Mouse (Mus musculus) heart, embryonic 15.5 days (tissue): Measurements from ENCODE around the gene 1700022I11Rik. TPM values are rescaled to one million over a fixed set of nuclear protein-coding genes. Genes with fewer than 3 reads are reported as not detected.

ENCODE experiments used
- ATAC-seq: fragments of 200-750 bp; cut with Nextera tagmentation; replicated peaks from 2 replicates; pipeline ENCODE4 v1.8.0; 2017; ENCODE audit warnings: low read depth, moderate TSS enrichment; ENCODE audit not compliant: insufficient number of reproducible peaks, insufficient read depth, low FRiP score
- H3K27ac ChIP-seq: fragments of 300-500 bp; sonication (generic); 2 replicates; pipeline ENCODE4 v1.5.1; 2015; ENCODE audit warnings: mild to moderate bottlenecking, inconsistent platforms
- H3K27me3 ChIP-seq: fragments of 300-500 bp; sonication (generic); 2 replicates; pipeline ENCODE4 v1.6.1; 2015; ENCODE audit warnings: inconsistent platforms
- H3K36me3 ChIP-seq: fragments of 300-500 bp; sonication (generic); 2 replicates; pipeline ENCODE4 v1.6.1; 2015; ENCODE audit warnings: mild to moderate bottlenecking, inconsistent platforms
- H3K4me1 ChIP-seq: fragments of 300-500 bp; sonication (generic); replicated peaks from 2 replicates; pipeline ENCODE4 v1.6.1; 2015; ENCODE audit warnings: inconsistent platforms
- H3K4me2 ChIP-seq: fragments of 300-500 bp; sonication (generic); 2 replicates; pipeline ENCODE4 v1.6.1; 2015; ENCODE audit warnings: inconsistent platforms, mild to moderate bottlenecking, moderate library complexity
- H3K4me3 ChIP-seq: fragments of 300-500 bp; sonication (generic); 2 replicates; pipeline ENCODE4 v1.5.1; 2015; ENCODE audit warnings: mild to moderate bottlenecking, inconsistent platforms
- H3K9ac ChIP-seq: fragments of 300-500 bp; sonication (generic); 2 replicates; pipeline ENCODE4 v1.6.1; 2015; ENCODE audit warnings: mild to moderate bottlenecking, inconsistent platforms
- H3K9me3 ChIP-seq: fragments of 300-500 bp; sonication (generic); replicated peaks from 2 replicates; pipeline ENCODE4 v1.6.1; 2016; ENCODE audit warnings: inconsistent platforms
- WGBS: fragments of 180-500 bp; shearing (Covaris S2); methylation state at CpG from one replicate; pipeline ENCODE4 v1.1.7; 2015; ENCODE audit warnings: mixed read lengths; 5-methylcytosine and 5-hydroxymethylcytosine counted together
- polyA plus RNA-seq: library from polyadenylated mRNA; unstranded; fragments of >200 nt; fragmentation: Nextera tagmentation; extraction: Ambion mirVana; gene quantifications from 2 replicates; pipeline ENCODE4 v1.2.1, GENCODE M21; 2015

The 1700022I11Rik gene
- polyA plus RNA-seq, result 0.18 and 0.42 TPM in 2 replicates

DNA sequence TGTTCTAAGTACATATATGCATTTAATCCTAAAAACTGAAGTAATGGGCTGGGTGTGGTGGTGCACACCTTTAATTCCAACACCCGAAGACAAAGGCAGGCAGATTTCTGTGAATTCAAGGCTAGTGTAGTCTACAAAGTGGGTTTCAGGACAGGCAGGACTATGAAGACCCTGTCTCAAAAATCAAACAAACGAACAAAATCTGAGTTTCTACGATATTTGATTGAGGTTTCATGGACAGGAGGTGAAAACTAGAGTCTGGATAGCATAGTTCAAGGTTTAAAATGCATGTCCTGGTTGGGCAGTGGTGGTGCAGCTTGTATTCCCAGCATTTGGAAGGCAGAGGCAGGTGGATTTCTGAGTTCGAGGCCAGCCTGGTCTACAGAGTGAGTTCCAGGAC is at the start of gene 1700022I11Rik:
Gene 1700022I11Rik (plus strand): TSS at position 301 of the 400 bp plus-strand sequence.
- Histone ChIP-seq H3K27ac (no peak within 1 kb of the TSS), H3K4me1 (peaks cover 12% of the 10 kb centered on the region), H3K4me2 (no peak within 1 kb of the TSS), H3K27me3 (no peaks in the 10 kb centered on the region), H3K36me3 (no peaks in the 10 kb centered on the region), H3K9me3 (no peaks in the 10 kb centered on the region), H3K4me3 (no peak within 1 kb of the TSS), H3K9ac (no peak within 1 kb of the TSS)
- ATAC-seq, result no peak
- 84% methylated on average over 4 of the region's 4 CpGs for WGBS

DNA sequence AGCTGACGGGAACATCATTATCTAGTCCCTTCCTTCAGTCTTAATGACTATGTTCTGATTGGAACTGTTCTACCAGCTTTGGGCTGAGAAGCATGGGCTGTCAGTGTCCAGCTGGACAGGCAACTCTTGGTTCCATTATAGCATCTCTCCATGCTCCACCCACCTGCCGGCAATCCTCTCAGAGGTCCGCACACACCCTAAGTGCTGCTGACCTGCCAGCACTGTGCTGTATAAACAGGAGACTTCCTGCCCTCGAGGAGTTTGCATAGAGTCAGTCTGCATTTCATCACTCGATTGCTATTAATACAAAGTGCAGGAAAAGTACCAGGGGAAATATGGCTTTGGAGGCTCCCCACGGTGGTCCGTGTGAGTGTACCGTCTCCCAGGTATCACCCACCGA is 48.7 kb upstream of the 1700022I11Rik start:
- peaks cover 38% of the 10 kb centered on the region for H3K27me3 ChIP-seq
- H3K9me3 ChIP-seq, result no peaks in the 10 kb centered on the region
- no peak overlapping the region for H3K9ac ChIP-seq
- peaks cover 9% of the 10 kb centered on the region for H3K4me1 ChIP-seq
- WGBS, result 71% methylated on average over 9 of the region's 9 CpGs
- H3K4me2 ChIP-seq, result no peak overlapping the region
- ATAC-seq, result no peak
- no peak overlapping the region for H3K27ac ChIP-seq
- H3K4me3 ChIP-seq, result no peak overlapping the region
- H3K36me3 ChIP-seq, result no peaks in the 10 kb centered on the region

DNA sequence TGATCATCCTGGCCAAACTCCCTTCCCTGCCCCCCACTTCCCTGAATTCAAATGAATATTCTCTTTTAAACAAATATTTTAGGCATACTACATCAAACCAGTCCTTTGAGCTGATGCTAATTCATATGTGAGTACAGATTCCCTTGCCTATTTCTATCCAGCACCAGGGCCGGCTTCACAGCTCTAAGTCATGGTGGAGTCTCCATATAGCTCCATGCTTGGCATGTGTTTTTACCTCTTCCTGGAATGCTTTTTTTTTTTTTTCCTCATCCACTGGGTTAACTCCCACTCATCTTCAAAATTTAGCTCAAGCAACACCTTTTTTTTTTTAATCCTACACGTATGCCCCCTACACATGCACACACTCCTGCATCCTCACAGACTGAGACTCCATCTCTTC is 47.9 kb upstream of the 1700022I11Rik start:
- no peak overlapping the region for H3K4me2 ChIP-seq
- H3K9ac ChIP-seq, result no peak overlapping the region
- H3K27me3 ChIP-seq, result peaks cover 33% of the 10 kb centered on the region
- peaks cover 7% of the 10 kb centered on the region for H3K4me1 ChIP-seq
- H3K9me3 ChIP-seq, result no peaks in the 10 kb centered on the region
- H3K36me3 ChIP-seq, result no peaks in the 10 kb centered on the region
- no peak overlapping the region for H3K4me3 ChIP-seq
- WGBS, result 83% methylated on average over 2 of the region's 2 CpGs
- H3K27ac ChIP-seq, result no peak overlapping the region
- no peak for ATAC-seq

DNA sequence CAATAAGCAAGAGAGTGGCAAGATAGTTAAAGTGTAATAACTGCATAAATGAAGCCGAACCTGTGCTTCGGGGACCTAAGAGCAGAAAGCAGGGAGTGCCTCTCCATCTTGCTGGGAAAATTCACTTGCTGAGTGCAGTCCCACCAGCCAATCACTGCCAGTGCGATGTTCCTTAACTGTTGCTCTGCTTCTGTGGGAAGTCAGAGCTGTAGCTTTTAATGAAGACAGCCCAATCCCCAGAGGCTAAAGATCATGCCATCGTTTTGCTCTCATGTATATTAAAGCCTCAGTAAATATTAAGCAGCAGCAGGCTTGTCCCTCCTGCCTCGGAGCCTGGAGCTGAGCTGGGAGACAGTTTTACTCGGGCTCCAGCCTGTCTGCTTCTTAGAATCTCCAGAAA is 47.3 kb upstream of the 1700022I11Rik start:
- H3K9me3 ChIP-seq, result no peaks in the 10 kb centered on the region
- H3K36me3 ChIP-seq, result no peaks in the 10 kb centered on the region
- no peak overlapping the region for H3K27ac ChIP-seq
- no peak overlapping the region for H3K4me3 ChIP-seq
- no peak for ATAC-seq
- no peak overlapping the region for H3K9ac ChIP-seq
- H3K4me1 ChIP-seq, result peaks cover 6% of the 10 kb centered on the region
- peaks cover 28% of the 10 kb centered on the region for H3K27me3 ChIP-seq
- WGBS, result 66% methylated on average over 6 of the region's 6 CpGs
- H3K4me2 ChIP-seq, result no peak overlapping the region

DNA sequence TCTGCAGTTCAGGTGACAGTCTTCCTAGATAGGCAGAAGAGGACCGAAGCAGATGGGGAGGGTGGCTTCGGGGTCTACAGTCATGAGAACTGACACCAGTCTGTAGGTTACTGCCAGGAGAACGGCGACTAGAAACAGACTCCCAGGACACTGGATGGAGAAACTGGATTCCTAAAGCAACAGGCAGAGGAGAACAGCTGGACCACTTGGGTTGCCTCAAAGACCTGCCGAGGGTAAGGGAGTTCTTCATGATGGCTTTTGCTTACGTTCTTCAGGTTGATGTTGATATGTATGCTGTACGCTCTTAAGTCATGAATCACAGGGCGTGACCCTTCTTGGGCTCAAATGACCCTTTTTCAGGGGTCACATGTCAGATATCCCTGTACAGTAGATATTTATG is 46.9 kb upstream of the 1700022I11Rik start:
- Histone ChIP-seq H3K9me3 (no peaks in the 10 kb centered on the region), H3K36me3 (no peaks in the 10 kb centered on the region), H3K4me2 (no peak overlapping the region), H3K27me3 (peaks cover 24% of the 10 kb centered on the region), H3K4me3 (no peak overlapping the region), H3K9ac (no peak overlapping the region), H3K27ac (no peak overlapping the region), H3K4me1 (peaks cover 3% of the 10 kb centered on the region)
- ATAC-seq, result no peak
- WGBS, result 78% methylated on average over 8 of the region's 8 CpGs

DNA sequence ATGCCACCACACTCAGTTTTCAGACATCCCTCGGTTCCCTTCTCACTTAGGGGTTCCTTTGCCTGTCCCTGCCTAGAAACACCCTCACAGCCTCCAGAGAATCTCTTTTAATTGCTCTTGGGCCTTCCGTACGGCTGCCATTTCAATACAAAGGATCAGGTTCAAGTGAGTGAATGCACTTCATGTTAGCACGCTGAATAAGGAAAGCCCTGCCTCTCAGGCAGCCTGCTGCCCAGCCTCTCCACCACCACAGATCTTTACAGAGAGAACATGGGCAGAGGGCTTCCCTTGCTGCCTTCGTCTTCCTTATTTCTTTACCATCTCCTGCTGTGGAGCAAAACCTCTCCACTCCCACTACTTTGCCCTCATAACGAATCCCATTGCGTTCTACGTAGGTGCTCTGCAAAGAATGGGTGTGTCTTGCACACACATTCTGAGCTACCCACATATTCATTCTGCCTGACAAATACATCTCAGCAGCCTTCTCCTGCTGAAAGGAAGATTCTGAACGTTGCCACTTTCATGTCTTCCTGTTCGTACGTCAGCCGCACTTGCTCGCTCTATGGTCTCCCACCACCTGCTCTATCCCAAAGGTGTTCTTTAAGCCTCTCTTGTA is 45.2 kb upstream of the 1700022I11Rik start:
- Histone ChIP-seq H3K4me2 (no peak overlapping the region), H3K36me3 (no peaks in the 10 kb centered on the region), H3K27ac (no peak overlapping the region), H3K4me3 (no peak overlapping the region), H3K9ac (no peak overlapping the region), H3K4me1 (no peaks in the 10 kb centered on the region), H3K27me3 (peaks cover 11% of the 10 kb centered on the region), H3K9me3 (no peaks in the 10 kb centered on the region)
- WGBS, result 78% methylated on average over 13 of the region's 13 CpGs
- ATAC-seq, result no peak

DNA sequence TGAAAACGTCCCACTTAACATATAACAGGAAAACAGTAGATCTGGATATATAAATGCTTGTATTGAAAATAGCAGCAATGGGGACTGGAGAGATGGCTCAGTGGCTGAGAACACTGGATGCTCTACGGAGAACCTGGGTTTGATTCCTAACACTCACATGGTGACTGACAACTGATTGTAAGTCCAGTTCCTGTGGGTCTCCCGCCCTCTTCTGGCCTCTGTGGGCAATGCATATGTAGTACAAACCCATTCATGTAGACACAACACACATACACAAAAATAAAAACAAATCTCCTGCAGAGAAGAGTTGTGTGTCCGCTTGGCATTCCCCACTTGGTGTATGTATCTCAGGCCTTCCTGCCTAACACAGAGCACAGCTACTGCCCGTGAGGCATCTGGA is 41.2 kb upstream of the 1700022I11Rik start:
- Histone ChIP-seq H3K27ac (no peak overlapping the region), H3K9me3 (no peaks in the 10 kb centered on the region), H3K9ac (no peak overlapping the region), H3K36me3 (no peaks in the 10 kb centered on the region), H3K4me2 (no peak overlapping the region), H3K4me3 (no peak overlapping the region), H3K4me1 (peaks cover 23% of the 10 kb centered on the region), H3K27me3 (peaks cover 11% of the 10 kb centered on the region; the same call in 1 of the 2 replicates)
- WGBS, result 80% methylated on average over 5 of the region's 5 CpGs
- no peak for ATAC-seq

DNA sequence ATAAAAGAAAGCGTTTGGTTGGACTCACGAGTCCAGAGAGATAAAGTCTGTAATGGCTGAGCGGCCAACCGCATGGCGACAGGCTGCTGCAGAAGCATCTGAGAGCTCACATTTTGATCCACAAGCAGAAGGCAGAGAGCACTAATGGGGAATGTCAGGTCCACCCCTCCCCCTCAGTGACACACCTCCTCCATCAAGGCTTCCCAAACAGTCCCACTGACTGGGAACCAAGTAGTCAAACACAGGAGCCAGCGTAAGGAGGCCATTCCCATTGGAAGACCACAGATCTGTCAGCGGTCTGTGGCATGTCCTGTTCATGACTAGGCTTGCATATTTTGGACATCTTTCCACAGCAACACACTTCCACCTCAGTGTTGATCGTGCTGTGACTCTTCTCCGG is 40.5 kb upstream of the 1700022I11Rik start:
- H3K4me2 ChIP-seq, result no peak overlapping the region
- 89% methylated on average over 9 of the region's 9 CpGs for WGBS

DNA sequence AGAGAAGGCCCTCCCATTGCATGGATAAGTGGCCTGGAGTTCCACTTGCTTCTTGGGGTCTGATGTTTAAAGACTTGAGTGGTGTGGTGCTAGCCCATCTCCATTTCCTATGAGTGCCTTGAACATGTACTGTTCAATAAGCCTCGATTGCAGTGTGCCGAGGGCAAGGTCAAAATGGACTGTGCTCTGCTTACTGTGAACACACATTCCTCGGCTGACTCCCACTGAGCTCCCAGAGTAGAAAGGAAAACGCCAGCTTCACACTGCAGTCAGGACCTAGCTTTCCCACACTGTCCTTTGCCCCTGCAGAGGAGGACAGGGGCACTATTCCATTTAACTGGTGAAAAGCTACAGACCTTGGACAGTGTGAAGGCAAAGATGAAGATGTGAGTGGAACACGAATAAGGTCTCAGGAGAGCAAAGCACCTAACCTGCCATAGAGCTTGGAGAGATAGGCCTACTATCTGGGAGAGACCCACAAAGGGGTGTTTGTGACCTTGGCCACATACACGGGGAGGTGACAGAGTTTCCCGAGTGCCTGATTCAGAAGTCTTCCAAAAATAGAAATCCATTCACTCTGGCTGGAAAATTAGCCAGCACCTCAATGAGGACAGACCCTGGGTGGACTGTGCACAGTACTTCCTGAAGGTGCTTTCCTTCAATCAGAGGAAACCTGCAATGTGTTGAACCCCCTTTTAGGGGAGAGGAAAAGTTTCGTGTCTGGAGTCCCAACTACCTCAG is 37.0 kb upstream of the 1700022I11Rik start:
- peak; percentile 41; the same call in 1 of the 2 replicates for ATAC-seq
- peak overlapping the region; percentile 64 for H3K4me2 ChIP-seq
- no peak overlapping the region for H3K9ac ChIP-seq
- no peak overlapping the region for H3K4me3 ChIP-seq
- peaks cover 19% of the 10 kb centered on the region for H3K27me3 ChIP-seq
- WGBS, result 36% methylated on average over 8 of the region's 8 CpGs
- peak overlapping the region; percentile 92 for H3K27ac ChIP-seq
- no peaks in the 10 kb centered on the region for H3K9me3 ChIP-seq
- peaks cover 33% of the 10 kb centered on the region for H3K4me1 ChIP-seq
- H3K36me3 ChIP-seq, result no peaks in the 10 kb centered on the region

More for the DNA sequence above, 40.5 kb upstream of the 1700022I11Rik start:
- Histone ChIP-seq H3K27me3 (peaks cover 10% of the 10 kb centered on the region; the same call in 1 of the 2 replicates), H3K9me3 (no peaks in the 10 kb centered on the region), H3K9ac (no peak overlapping the region), H3K4me3 (no peak overlapping the region), H3K27ac (no peak overlapping the region), H3K4me1 (peaks cover 31% of the 10 kb centered on the region), H3K36me3 (no peaks in the 10 kb centered on the region)
- ATAC-seq, result no peak

DNA sequence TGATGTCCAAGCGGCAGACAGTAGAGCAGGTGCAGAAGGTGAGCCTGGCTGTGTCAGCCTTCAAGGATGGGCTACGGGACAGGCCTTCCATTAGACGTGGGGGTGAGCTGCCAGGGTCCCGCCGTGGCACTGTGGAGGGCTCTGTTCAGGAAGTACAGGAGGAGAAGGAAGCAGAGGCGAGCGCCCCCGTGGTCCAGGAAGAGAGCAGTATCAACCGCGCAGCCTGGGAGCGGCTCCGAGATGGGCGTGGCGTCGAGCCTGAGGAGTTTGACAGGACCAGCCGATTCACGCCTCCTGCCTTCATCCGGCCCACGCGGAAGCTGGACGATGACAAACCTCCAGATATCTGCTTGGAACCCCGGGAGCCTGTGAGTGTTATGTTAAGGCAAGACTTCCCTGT is 35.8 kb upstream of the 1700022I11Rik start:
- peak overlapping the region; percentile 64 for H3K4me2 ChIP-seq
- H3K9ac ChIP-seq, result peak overlapping the region; percentile 42; the same call in 1 of the 2 replicates
- peaks cover 33% of the 10 kb centered on the region for H3K4me1 ChIP-seq
- ATAC-seq, result peak; percentile 68
- H3K27me3 ChIP-seq, result peaks cover 30% of the 10 kb centered on the region
- H3K36me3 ChIP-seq, result no peaks in the 10 kb centered on the region
- peak overlapping the region; percentile 32 for H3K4me3 ChIP-seq
- H3K9me3 ChIP-seq, result no peaks in the 10 kb centered on the region
- WGBS, result 5% methylated on average over 22 of the region's 22 CpGs
- H3K27ac ChIP-seq, result peak overlapping the region; percentile 92

DNA sequence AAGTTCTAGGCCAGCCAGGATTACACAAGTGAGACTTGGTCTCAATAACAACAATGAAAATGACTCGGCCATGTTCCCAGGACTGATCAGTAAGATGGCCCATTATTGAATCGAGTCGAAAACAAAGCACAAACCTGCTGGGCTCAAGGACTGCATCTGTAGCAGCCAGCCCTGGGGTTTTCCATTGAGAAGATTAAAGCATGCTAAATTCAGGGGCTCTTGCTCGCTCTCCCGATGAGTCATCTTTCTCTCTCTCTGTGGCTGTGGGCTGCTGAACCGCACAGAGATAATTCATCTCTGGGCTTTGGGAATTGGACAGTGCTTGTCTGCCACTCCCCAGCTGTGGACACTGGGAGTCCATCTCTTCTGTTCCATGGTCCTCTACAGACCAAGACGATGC is 28.0 kb upstream of the 1700022I11Rik start:
- Histone ChIP-seq H3K9me3 (no peaks in the 10 kb centered on the region), H3K27me3 (peaks cover 44% of the 10 kb centered on the region), H3K4me3 (no peak overlapping the region), H3K4me1 (no peaks in the 10 kb centered on the region), H3K4me2 (no peak overlapping the region), H3K27ac (no peak overlapping the region), H3K36me3 (no peaks in the 10 kb centered on the region), H3K9ac (no peak overlapping the region)
- 64% methylated on average over 7 of the region's 7 CpGs for WGBS
- no peak for ATAC-seq
